Mouse (Mus musculus) kidney, postnatal 4 days (tissue): ENCODE data around the gene Zfp599.

Source experiments
- DNase-seq, 2 experiments: peaks; one replicate each; pipeline ENCODE4 v3.0.0; 2021; ENCODE audit warnings: mixed read lengths in 2 of 2

Gene Zfp599

GRCm38 (mm10) chr9:22224066-22224465 is 35.6 kb downstream of the Zfp599 start:
- DNase-seq, result no peak

- DNase-seq, result no peak
Observed at GRCm38 (mm10) chr9:22217858-22218493, 41.7 kb downstream of the Zfp599 start.

GRCm38 (mm10) chr9:22216705-22217104 is 43.0 kb downstream of the Zfp599 start:
- no peak for DNase-seq

GRCm38 (mm10) chr9:22214549-22214948 is 45.1 kb downstream of the Zfp599 start:
- DNase-seq, result no peak

GRCm38 (mm10) chr9:22213785-22214194 is 45.9 kb downstream of the Zfp599 start:
- peak in 1 of 2 experiments; percentile 19 for DNase-seq
